Mouse (Mus musculus) layer of hippocampus, adult 9-11 months (tissue): ENCODE measurements at regions not wholly inside any gene's neighbourhood (a gene's known extent, or its start where the extent isn't known, plus 50 kb on each side); places are given as distances from the start of the nearest gene placed in this dataset.

ENCODE experiments used
- DNase-seq: peaks from one replicate; pipeline ENCODE4 v3.0.0; 2022

DNA sequence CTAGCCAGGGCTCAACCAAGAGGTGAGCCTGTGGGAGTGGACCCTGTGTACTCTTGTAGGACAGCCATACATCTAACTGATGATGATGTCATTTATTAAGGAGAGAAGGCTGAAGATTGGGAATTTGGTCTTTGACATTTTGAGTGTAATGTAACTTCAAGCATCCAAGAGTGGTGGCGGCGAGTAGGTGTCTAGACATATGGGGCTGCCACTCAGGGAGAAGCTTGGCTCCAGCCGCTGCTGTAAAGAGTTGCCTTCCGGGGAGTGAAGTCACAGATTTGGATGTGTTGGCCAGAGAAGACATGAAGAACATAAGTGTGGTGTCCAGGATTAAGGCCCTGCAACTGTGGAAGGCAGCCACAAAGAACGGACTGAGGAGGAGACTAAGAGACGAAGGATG lies 436.3 kb upstream of the 3110018I06Rik start:
- peak; percentile 23 for DNase-seq

DNA sequence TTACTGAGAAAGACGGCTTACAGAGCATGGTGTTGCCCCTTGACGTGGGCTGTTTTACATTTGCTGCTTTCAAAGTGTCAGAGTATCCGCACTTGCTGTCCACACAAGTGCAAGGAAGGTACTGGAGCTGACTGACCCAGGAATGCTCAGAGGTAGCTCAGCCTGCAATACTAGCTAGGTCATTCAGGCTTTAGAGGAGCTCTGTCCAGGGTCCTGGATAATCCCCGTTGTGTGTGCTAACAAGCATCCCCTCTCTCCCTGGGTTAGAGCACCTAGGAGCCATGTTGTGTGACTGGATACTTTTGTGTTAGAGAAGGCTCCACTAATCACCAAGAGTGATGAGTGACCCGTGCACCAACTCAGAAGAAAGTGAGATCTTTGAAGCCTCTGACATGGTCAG lies 431.9 kb upstream of the 3110018I06Rik start:
- no peak for DNase-seq

DNA sequence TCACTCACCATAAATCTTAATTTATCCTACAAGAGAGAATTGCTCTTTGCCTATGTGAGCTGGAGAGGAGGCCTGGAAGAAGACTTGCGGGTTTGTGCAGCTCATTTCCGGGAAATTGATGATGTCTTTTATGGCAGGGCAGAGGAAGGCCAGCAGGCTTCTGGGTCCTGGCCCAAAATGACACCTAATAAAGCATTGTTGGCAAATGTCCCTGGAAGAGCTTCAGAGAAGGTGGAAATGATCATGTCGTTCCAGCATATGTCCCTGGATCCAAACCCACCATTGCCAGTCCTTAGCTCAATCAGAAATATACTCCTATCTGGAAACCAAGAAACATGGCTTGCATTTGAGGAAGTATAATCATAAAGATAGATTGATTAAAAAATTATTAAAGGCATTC lies 427.9 kb upstream of the 3110018I06Rik start:
- no peak for DNase-seq

DNA sequence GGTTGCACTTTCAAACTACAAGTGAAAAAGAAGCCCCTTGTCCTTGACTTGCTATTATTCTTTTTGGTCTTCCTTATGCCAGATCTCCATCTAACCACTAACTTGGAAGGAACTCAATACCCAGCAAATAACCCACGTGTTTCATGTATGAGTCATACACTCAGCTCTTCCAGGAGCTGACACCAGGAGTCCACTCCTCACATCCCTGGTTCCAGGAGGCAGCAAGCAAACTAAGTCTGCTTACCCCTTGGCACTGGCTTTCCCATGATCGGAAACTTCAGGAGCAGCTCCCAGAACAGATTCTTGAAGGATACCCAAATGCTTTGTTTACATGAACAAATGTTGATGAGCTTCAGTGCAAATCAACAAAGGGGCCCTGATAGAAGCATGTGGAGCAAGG lies 421.1 kb upstream of the 3110018I06Rik start:
- DNase-seq: no peak

DNA sequence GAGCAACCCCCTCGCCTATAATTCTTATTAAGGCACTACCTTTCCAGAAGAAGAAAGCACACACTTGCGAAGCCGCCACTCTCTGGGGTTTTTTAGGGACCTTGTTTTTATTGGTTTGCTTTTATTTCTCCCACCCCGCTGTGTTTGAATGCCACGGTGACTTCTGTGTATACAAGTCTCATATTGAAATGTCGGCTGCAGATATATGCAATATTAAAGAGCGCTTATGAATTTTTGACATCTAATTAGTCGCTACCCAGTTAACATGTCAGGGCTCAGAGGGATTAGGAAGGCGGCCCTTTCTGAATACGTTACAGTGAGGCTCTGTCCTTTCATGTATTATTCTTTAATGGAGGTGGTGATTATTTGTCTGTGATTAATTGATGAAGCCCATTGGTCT lies 405.9 kb upstream of the 3110018I06Rik start:
- no peak for DNase-seq

DNA sequence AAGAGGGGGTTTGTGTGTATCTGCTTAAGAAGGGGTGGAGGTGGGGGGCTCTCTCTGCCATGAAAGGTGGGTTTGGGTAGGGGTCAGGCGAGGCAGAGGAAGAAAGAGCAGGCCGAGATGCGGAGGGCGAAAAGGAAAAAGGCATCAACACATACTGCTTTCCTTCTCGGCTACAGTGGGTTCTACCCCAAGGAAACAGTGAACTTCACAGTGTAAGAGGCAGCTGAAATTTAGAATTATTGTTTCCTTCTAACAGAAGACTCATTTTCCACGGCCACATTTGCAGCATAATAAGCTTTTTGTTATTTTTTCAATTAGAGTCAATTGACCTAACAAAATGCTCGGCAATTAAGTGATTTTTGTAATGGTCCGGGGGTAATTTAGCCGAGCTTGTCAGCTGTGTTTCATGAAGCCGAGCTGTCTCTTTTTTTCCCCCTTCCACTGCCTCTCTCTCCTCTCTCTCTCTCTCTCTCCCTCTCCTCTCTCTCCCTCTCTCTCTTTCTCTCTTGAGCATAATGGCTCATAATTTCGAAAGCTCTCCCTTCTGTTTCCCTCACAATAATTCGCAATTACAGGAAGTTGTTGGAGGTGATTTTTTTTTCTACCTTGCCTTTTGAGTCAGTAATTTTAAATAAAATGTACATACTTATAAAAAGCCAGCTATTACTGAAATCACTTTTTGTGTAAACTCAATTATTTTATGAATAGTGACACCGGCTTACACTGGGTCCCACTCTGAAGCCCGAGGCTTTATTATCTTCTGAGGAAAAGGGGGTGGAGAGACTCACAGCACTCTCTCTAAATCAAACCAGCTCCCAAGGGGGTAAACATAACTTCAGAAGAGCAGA lies 403.1 kb upstream of the 3110018I06Rik start:
- DNase-seq: no peak

DNA sequence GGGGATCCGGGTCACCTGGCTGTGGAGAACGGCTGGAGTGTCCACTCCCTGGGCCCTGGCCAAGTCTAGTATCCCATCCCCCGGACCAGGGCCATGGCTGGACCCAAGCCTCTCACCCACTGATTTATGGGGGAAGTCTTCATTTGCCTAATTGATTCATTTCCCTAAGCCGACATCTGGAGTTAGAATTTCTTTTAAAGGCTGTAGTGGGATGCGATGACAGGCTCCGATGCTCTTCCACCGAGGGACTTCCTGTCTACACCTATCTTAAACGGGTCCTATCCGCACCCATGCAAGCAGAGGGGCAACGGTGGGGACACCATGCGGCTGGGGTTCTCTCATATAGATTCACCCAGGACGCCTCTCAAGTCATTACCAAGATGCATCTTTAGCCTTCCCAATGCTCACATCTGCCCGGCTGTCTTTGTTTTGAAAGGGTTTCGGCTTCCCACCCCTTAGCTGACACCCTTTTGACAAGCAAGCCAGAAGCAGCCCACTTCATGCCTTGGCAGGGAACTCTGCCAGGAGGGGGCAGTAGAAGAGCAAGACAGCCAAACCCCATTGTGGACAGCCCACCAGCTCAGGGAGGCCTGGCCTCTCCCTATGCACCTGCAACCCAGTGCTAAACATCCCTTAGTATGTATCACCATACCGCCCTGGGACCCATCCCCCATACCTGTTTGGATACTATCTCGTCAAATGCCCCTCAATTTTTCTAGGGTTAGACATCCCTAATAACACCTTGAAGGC lies 402.4 kb upstream of the 3110018I06Rik start:
- peak; percentile 23 for DNase-seq

DNA sequence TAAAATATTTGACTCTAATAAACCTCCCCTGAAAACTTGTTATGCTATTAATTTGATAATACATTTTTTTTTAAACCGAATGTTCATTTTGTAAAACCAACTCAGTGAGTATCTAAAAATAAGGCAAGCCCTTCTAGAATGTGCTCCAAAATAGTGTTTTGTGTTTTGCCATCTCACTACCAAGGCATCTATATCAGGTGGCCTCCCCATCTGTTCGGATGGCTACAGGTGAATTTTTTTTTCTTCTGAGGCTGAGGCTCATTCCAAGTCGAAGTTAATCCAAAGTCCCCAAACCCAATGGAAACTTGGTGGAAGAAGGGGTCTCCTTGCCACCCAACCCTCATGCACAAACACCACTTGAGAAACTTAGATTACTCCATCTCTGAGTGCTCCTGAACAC lies 396.3 kb upstream of the 3110018I06Rik start:
- DNase-seq: no peak

DNA sequence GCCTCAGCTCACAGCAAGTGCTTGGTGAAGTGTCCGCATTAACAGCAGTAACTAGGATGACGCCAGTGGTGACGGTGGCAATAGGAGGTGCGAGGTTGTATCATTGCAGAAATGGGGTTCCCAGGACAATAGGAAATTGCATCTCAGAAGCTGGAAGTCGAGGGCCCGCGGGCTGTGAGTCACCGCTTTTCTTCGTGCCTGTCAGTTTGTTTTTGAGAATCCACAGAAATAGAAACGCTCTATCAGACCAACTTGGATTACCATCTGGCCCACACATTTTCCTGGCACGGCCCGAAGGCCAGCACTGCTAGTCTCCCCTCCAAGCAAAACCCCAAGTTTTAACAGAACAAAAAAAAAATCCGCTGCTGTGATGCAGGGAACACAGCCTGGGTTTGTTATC lies 395.1 kb upstream of the 3110018I06Rik start:
- DNase-seq: peak; percentile 80

DNA sequence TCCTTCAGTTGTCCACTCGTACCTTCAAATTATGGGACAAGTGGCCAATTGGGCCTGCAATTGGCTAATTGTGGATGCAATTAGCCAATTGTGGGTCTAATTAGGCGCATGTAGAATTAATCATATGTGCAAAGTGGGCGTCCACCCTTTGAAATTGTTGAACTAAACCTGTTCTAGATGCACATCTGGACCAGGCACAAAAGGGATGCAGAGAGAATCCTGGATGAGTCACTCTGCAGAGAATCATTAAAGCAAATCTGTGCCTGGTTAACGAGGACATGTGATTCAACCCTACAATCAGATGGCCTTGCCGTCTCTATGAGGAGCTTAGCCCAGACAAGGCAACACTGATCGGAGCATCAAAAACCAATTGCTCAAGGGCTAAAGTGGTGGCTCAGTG lies 393.0 kb upstream of the 3110018I06Rik start:
- no peak for DNase-seq

DNA sequence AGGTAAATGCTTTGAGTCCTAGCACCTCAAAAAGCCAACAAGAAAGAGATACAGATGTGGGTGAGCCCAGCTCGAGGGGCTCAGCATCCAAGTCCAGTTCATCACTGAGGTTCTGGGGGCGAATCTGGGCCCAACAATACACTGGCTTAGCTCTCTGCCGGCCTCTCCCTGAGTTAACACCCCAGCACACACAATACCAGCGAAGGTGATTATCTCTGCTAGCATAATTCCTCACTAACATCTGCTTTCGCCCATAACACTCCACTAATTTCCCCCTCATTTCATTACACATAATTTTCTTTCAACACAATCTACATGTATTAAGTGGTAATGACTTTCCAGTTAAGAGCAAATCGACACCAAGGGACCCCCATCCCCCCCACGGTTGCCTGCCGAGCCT lies 383.9 kb upstream of the 3110018I06Rik start:
- DNase-seq: no peak

DNA sequence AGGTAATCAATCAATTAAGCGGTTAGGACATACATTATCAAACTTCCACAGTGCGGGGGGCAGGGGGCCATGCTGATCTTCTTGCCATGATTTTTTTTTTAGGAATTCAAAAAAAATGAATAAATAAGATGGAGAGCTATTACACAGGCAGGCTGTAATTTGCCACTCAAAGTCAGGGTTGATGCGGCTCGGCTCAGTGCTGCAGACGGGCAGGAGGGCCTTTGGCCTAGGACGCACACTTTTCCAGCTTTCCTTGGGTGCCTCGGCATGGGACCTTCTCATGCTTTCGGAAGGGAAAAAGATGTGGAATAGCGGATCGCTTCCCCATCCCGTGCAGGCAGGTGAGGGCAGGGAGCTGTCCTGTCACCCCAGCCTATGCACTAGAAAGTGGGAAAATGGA lies 383.4 kb upstream of the 3110018I06Rik start:
- no peak for DNase-seq

DNA sequence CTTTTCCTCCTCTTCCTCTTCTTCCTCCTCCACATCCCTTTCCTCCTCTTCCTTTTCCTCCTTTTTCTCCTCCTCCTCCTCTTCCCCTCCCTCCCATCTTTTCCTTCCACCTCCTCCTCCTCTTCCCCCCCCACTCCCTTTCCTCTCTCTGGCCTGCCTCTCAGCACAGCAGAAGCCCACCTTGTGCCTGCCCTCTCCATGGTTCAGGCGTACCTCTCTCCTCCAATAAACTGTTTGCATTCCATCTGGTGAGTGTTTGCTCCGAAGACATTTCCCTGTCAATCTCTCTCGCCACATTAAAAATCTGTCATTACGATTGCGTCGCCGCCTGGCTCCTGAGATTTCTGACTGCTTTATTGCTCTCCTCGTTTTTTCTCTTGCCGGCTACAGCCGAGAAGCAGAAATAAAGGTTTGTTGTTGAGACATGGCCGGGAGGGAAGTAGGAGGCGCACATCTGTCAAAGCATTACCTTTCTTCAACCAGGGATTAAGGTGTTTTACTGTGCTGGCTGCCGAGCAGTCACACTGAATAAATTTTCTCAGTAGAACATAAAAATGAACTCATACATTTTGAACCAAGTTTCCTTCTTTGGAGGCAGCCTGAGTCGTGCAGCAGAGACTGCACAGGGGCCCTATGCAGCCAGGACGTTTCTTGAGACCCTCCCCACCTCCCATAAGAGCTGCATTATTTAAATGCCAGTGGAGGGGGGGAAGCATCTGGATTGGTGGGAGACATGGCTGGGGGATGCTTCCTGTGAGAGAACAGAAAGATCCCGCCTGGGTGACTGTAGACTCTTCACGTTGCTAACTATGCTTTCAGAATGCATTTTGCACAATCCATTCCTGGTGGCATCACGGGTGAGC lies 376.3 kb upstream of the 3110018I06Rik start:
- peak; percentile 35 for DNase-seq

DNA sequence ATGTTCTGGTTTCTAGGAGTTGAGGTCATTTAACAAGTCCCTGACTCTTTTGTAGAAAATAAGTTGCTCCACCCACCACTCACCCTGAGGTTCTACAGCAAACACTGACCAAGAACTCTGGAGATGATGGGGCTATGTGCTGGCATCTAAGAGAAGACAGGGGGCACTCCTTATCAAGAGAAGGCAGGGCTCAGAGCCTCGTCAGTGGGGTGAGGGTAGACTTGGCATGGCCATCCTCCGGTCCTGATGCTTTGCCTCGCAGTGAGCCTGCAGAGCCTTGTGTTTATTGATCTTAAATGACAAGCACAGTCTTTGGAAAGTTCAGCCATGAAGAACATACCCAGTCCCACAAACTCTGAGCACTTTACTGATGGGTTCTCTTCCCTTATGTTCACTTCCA lies 370.1 kb upstream of the 3110018I06Rik start:
- DNase-seq: no peak

DNA sequence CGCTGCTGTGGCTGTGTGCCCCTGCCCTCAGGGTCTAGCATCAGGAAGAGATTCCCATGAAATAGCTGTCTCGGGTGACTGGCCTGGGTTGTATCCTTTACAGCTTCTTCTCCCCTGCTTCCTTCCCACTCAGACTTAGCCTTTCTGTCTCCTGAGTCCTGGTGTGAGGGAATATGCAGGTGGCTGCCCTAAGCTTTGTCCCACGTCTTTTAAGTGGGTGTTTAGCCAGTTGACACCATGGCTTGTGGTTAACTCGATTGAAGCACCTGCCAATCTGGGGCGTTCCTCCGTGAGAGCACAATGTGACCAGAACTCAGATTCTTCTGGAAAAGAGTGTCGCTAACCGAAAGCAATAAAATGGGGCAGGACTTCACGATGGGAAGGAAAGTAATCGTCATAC lies 369.4 kb upstream of the 3110018I06Rik start:
- DNase-seq: no peak

DNA sequence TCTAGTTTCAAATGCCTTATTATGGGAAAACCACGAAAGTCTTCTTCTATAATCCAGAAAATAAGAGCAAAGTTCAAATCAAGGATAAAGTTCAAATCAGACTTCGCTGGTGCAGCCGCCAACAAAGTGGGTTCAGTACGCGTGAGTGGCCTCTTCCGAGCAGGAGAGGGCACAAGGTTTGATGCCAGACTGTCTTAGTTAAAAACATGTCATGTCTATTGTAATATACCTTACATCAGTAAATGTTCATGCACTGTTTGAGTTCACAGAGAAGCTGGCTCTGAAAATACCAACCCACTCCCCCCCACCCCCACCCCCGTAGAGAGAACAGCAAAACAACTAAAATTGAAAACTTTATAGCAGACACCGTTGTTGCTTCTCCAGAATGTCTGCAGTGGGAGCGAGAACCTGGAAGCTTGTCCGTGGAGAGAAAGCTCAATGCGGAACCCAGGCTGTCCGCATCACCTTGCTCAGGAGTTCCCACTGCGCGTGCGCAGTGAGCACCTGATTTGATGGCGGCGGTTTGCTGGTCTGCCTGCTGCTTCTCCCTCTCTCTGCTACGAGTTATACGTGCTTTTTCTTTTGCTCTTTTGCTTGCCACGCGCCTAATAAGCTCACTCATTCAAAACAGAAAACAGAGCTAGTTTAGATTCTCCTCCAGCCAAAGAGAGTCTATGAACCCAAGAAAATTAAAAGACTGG lies 367.8 kb upstream of the 3110018I06Rik start:
- DNase-seq: no peak

DNA sequence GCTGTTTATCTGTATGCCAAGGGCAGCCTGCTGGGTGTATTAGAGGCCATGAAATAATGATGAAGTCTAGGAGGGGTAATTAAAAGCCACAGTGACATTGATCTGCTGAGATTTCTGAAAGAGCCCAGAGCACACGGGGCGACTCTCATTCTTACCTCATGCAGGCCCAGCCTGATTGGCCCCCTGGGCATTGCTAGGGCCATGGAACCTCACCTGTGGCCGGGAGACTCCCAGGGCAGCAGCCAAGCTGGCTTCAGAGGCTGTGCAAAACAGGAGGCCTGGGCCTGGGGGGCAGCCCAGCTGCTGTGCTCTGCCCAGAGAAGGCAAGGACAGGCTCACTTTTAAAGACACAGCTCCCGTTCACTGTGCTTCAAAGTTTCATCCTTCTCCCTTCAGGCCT lies 366.4 kb upstream of the 3110018I06Rik start:
- no peak for DNase-seq

DNA sequence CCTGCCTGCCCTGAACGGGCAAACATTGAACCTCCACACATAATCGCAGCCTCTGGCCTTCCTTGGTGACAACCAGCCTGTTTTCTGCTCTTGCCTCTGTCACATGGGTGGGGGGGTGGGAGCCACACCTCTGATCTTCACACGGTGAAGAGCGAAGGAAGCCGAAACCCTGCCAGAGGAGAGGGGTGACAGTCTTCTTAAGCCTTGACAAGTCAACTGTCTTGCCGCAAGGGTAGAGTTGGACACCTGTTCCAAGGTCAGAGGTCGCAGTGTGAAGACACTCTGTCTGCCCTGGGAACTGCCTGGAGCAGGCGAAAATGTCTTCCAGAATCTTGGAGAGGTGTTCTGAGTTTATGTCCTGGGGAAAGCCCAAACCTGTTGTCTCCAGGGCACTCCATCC lies 364.8 kb upstream of the 3110018I06Rik start:
- DNase-seq: no peak

DNA sequence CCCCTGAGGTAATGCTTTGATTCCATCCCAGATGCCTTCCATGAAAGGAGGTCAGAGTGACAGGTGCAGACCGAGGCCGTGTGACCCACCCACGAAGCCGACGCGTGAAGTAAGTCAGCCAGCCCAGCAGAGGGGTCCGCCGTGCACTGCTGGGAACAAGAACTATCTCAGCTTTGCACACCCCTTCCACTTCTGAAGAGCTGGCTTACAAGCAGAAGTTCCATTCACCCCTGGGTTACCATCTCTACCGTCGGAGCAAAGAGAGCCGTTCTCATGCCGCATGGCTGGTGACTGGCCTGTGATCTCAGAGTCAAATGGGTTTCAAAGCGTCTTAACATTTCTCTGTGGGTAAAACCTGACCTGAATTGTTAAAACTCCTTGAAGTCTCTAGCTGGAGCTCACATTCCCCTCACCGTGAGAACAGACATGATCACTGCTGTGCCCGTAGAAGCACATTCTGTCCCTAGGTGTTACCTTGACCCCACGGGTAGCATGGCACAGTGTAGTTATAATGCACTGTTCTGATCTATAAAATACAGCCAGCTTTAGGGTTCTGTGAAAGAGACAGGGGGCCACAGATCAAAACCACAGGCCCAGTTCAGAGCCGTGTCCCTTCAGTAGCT lies 364.1 kb upstream of the 3110018I06Rik start:
- DNase-seq: no peak

DNA sequence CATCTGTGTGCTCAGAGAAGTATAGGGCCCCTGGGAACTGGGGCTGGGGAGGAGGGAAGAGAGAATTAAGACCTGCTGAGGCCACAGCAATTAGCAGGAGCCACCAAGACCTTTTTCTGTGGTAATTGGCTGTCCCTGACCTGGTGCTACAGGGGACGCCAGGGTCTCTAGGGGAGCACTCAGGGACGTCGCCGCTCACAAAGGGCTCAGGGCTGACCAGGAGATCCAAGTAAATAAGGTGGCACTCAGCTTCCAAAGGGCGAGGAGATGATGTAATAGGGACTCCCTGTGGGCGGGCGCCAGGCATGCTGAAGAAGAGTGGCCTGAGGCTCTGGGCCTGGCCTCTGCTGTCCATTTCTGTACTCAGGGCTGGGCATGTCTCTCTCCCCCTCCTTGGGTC lies 363.2 kb upstream of the 3110018I06Rik start:
- DNase-seq: no peak

DNA sequence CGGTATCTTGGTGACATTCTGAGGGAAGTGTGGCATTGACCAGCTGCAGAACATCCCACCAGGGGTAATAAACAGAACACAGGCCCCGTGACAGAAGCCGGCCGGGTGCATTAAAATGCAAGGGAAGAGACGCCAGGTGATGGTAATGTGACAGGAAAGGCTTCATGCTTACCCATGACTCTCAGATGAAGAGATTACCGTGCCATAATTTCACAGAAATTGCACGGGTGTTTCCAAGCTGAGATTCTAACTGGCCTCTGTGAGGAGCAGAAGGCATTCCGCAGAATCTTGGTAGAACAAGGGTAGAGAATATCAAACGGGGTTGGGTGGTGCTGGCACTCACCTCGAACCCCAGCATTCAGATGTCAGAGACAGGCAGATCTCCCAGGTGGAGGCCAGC lies 362.4 kb upstream of the 3110018I06Rik start:
- no peak for DNase-seq

DNA sequence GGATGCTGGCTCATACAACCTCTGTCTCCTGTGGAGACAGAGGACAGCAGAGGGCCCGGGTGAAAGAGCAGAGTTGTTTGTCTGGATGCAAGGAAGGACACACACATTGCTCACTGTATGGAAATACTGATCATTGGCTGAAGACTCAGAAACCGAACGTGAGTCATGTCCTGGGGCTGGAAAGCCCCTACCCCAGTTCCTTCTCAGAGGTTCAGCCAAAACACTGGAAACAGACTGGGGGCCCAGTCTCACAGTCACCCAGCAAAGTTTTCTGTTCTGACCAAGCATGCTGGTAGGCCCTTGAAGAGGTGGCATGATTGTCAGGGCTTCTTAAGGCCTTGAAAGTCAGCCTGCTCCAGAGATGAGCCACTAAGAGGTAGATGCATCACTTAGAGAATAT lies 360.8 kb upstream of the 3110018I06Rik start:
- no peak for DNase-seq
